Mouse (Mus musculus) heart, postnatal 25 days (tissue): ENCODE measurements at regions not wholly inside any gene's neighbourhood (a gene's known extent, or its start where the extent isn't known, plus 50 kb on each side); places are given as distances from the start of the nearest gene placed in this dataset.
A peak's percentile ranks its signal among the peaks of the same experiment; 100 is the strongest.

Experiments used
- DNase-seq: peaks from one replicate; pipeline ENCODE4 v3.0.0; 2022; ENCODE audit warnings: low spot score
- intact Hi-C: fragments of 180-260 bp; cut with DNase I; formaldehyde crosslinking; loops from one replicate; pipeline ENCODE4 v1.15.1; 2025

GRCm38 (mm10) chr5:148632516-148633170 lies 80.1 kb upstream of the Ubl3 start:
- DNase-seq: no peak
- intact Hi-C loops: loop anchor here (5.0 kb wide), 1 partner anchor 80 kb away; the partner anchor contains the start of gene Ubl3

- intact Hi-C loops: loop anchor here (5.0 kb wide), 1 partner anchor 79 kb away; the partner anchor contains the start of gene Ubl3
- DNase-seq: no peak
These were observed 79.0 kb upstream of the Ubl3 start for GRCm38 (mm10) chr5:148631566-148631965.

- intact Hi-C loops: no loop called here
These were observed 73.4 kb upstream of the Ubl3 start for GRCm38 (mm10) chr5:148626014-148626413.

GRCm38 (mm10) chr5:148624649-148625405 lies 72.2 kb upstream of the Ubl3 start:
- intact Hi-C loops: no loop called here
- DNase-seq: no peak

More at GRCm38 (mm10) chr5:148626014-148626413, 73.4 kb upstream of the Ubl3 start:
- no peak for DNase-seq

GRCm38 (mm10) chr5:148620895-148621786 lies 68.6 kb upstream of the Ubl3 start:
- no peak for DNase-seq

GRCm38 (mm10) chr5:148619917-148620316 lies 67.3 kb upstream of the Ubl3 start:
- DNase-seq: no peak
- intact Hi-C loops: no loop called here

More at GRCm38 (mm10) chr5:148620895-148621786, 68.6 kb upstream of the Ubl3 start:
- intact Hi-C loops: no loop called here

GRCm38 (mm10) chr5:148616426-148616825 lies 63.8 kb upstream of the Ubl3 start:
- DNase-seq: no peak
- intact Hi-C loops: no loop called here

- DNase-seq: no peak
- intact Hi-C loops: no loop called here
These were observed 63.2 kb upstream of the Ubl3 start for GRCm38 (mm10) chr5:148615706-148616366.

GRCm38 (mm10) chr5:148615117-148615516 lies 62.5 kb upstream of the Ubl3 start:
- intact Hi-C loops: no loop called here
- no peak for DNase-seq

- intact Hi-C loops: no loop called here
- no peak for DNase-seq
These were observed 58.7 kb upstream of the Ubl3 start for GRCm38 (mm10) chr5:148611323-148611722.

- intact Hi-C loops: no loop called here
- DNase-seq: peak; percentile 23
These were observed 56.9 kb upstream of the Ubl3 start for GRCm38 (mm10) chr5:148609506-148609880.

GRCm38 (mm10) chr5:148608857-148609505 lies 56.4 kb upstream of the Ubl3 start:
- intact Hi-C loops: no loop called here

GRCm38 (mm10) chr5:148608178-148608577 lies 55.6 kb upstream of the Ubl3 start:
- intact Hi-C loops: no loop called here
- DNase-seq: peak; percentile 66

More at GRCm38 (mm10) chr5:148608857-148609505, 56.4 kb upstream of the Ubl3 start:
- DNase-seq: no peak

- intact Hi-C loops: no loop called here
- DNase-seq: no peak
These were observed 53.1 kb upstream of the Ubl3 start for GRCm38 (mm10) chr5:148605730-148606129.
